Mouse (Mus musculus) myocyte (in vitro differentiated cells): ENCODE results near the gene Olfr286. TPM values are rescaled to one million over a fixed set of nuclear protein-coding genes. Genes with fewer than 3 reads are reported as not detected.

Experiments used
- H3K27me3 ChIP-seq: one replicate; pipeline ENCODE4 v1.6.1; 2011; ENCODE audit not compliant: control insufficient read depth, insufficient read depth, insufficient read length
- H3K36me3 ChIP-seq: one replicate; pipeline ENCODE4 v1.6.1; 2011; ENCODE audit not compliant: control insufficient read depth, insufficient read depth
- H3K4me2 ChIP-seq: one replicate; pipeline ENCODE4 v1.6.1; 2011; ENCODE audit warnings: low read depth, control low read depth
- H3K4me3 ChIP-seq: one replicate; pipeline ENCODE4 v1.5.1; 2011; ENCODE audit warnings: mild to moderate bottlenecking, control low read depth, moderate library complexity
- H3K79me2 ChIP-seq: one replicate; pipeline ENCODE4 v1.6.1; 2011; ENCODE audit not compliant: control insufficient read depth, insufficient read depth
- H3ac ChIP-seq: one replicate; pipeline ENCODE4 v1.6.1; 2011; ENCODE audit not compliant: control insufficient read depth, insufficient read length
- CEBPB ChIP-seq: IDR thresholded peaks from 2 replicates; pipeline ENCODE4 v1.6.1; 2011; ENCODE audit warnings: mild to moderate bottlenecking, moderate library complexity; ENCODE audit not compliant: poor library complexity, insufficient read depth, severe bottlenecking
- E2F4 ChIP-seq: IDR thresholded peaks from one replicate; pipeline ENCODE4 v1.6.1; 2011; ENCODE audit warnings: mild to moderate bottlenecking, control low read depth, moderate library complexity; ENCODE audit not compliant: insufficient read depth
- MAX ChIP-seq: IDR thresholded peaks from one replicate; pipeline ENCODE4 v1.6.1; 2011; ENCODE audit warnings: low read depth, mild to moderate bottlenecking, control low read depth
- MYOD1 ChIP-seq, 3 experiments: IDR thresholded peaks; one replicate each; pipeline ENCODE4 v1.6.1; 2011; ENCODE audit warnings: control low read depth in 2 of 3, low read depth in 2 of 3, mild to moderate bottlenecking in 2 of 3, moderate library complexity in 1 of 3; ENCODE audit not compliant: insufficient read length in 2 of 3, control insufficient read depth in 1 of 3
- MYOG ChIP-seq, 3 experiments: IDR thresholded peaks; one replicate each; pipeline ENCODE4 v1.6.1; 2011; ENCODE audit warnings: control low read depth in 2 of 3, low read depth in 2 of 3, mild to moderate bottlenecking in 2 of 3; ENCODE audit not compliant: insufficient read length in 2 of 3, control insufficient read depth in 1 of 3, insufficient read depth in 1 of 3
- POLR2A ChIP-seq: IDR thresholded peaks from one replicate; pipeline ENCODE4 v1.6.1; 2011; ENCODE audit warnings: low read depth, mild to moderate bottlenecking, control low read depth, moderate library complexity; ENCODE audit not compliant: insufficient read length
- POLR2AphosphoS2 ChIP-seq: IDR thresholded peaks from one replicate; pipeline ENCODE4 v1.6.1; 2011; ENCODE audit warnings: low read depth, control low read depth; ENCODE audit not compliant: insufficient read length
- REST ChIP-seq: IDR thresholded peaks from one replicate; pipeline ENCODE4 v1.6.1; 2011; ENCODE audit warnings: mild to moderate bottlenecking, control low read depth, moderate library complexity; ENCODE audit not compliant: insufficient read depth, insufficient read length
- SRF ChIP-seq: IDR thresholded peaks from one replicate; pipeline ENCODE4 v1.6.1; 2011; ENCODE audit warnings: low read depth; ENCODE audit not compliant: control insufficient read depth, insufficient read length
- TCF12 ChIP-seq: IDR thresholded peaks from one replicate; pipeline ENCODE4 v1.6.1; 2011; ENCODE audit warnings: mild to moderate bottlenecking, control low read depth; ENCODE audit not compliant: poor library complexity, insufficient read depth, severe bottlenecking
- TCF3 ChIP-seq: IDR thresholded peaks from one replicate; pipeline ENCODE4 v1.6.1; 2011; ENCODE audit warnings: low read depth, control low read depth; ENCODE audit not compliant: insufficient read length
- USF1 ChIP-seq: IDR thresholded peaks from one replicate; pipeline ENCODE4 v1.6.1; 2011; ENCODE audit warnings: low read depth, mild to moderate bottlenecking, control low read depth, moderate library complexity
- polyA plus RNA-seq: library from polyadenylated mRNA; unstranded; fragments of >200 nt; fragmentation: generic; extraction: Trizol; gene quantifications from one replicate; pipeline ENCODE4 v1.2.1, GENCODE M21; 2012; ENCODE audit warnings: missing spikeins

Gene Olfr286
- polyA plus RNA-seq, 1 experiment, result not detected

- peaks cover 10% of the 10 kb centered on the region for H3K27me3 ChIP-seq
- H3K4me2 ChIP-seq, result peak overlapping the region; percentile 90
- H3K4me3 ChIP-seq, result no peak overlapping the region
- no peaks in the 10 kb centered on the region for H3K36me3 ChIP-seq
- no peak for TF ChIP-seq TCF12
- TF ChIP-seq USF1, result no peak
- TF ChIP-seq MAX, result no peak
- TF ChIP-seq TCF3, result no peak
- TF ChIP-seq CEBPB, result no peak
- TF ChIP-seq E2F4, result no peak
- no peak for TF ChIP-seq POLR2A
- no peak for TF ChIP-seq REST
- TF ChIP-seq POLR2AphosphoS2, result no peak
- TF ChIP-seq SRF, result no peak
- TF ChIP-seq MYOD1 (IDR thresholded peaks at IDR 0.05; ENCODE audit: control insufficient read depth in 1 of 3, insufficient read length in 2 of 3, low read depth in 2 of 3), result no peak
- no peak for TF ChIP-seq MYOG (IDR thresholded peaks at IDR 0.05; ENCODE audit: control insufficient read depth in 1 of 3, insufficient read depth in 1 of 3, insufficient read length in 2 of 3, low read depth in 2 of 3)
- no peak overlapping the region for H3ac ChIP-seq
- no peaks in the 10 kb centered on the region for H3K79me2 ChIP-seq
These were observed 52.2 kb downstream of the Olfr286 start for GRCm38 (mm10) chr15:98181856-98182570.

- H3K79me2 ChIP-seq, result no peaks in the 10 kb centered on the region
- peak overlapping the region; percentile 15 for H3K4me3 ChIP-seq
- peak overlapping the region; percentile 90 for H3K4me2 ChIP-seq
- H3K36me3 ChIP-seq, result no peaks in the 10 kb centered on the region
- H3ac ChIP-seq, result no peak overlapping the region
- TF ChIP-seq POLR2A, result no peak
- TF ChIP-seq SRF, result no peak
- 0 out of 2 replicates have a peak, but pooled peaks have one; percentile 32 for TF ChIP-seq CEBPB
- TF ChIP-seq TCF12, result no peak
- no peak for TF ChIP-seq REST
- TF ChIP-seq E2F4, result no peak
- peak in 1 of 3 experiments; percentile 51 for TF ChIP-seq MYOD1 (IDR thresholded peaks at IDR 0.05; ENCODE audit: control insufficient read depth in 1 of 3, insufficient read length in 2 of 3, low read depth in 2 of 3)
- no peak for TF ChIP-seq TCF3
- no peak for TF ChIP-seq USF1
- TF ChIP-seq POLR2AphosphoS2, result no peak
- TF ChIP-seq MAX, result no peak
- peak in 1 of 3 experiments; percentile 27 for TF ChIP-seq MYOG (IDR thresholded peaks at IDR 0.05; ENCODE audit: control insufficient read depth in 1 of 3, insufficient read depth in 1 of 3, insufficient read length in 2 of 3, low read depth in 2 of 3)
- H3K27me3 ChIP-seq, result peaks cover 16% of the 10 kb centered on the region
These were observed 53.0 kb downstream of the Olfr286 start for GRCm38 (mm10) chr15:98181132-98181711.

GRCm38 (mm10) chr15:98180567-98181131 lies 53.6 kb downstream of the Olfr286 start:
- H3ac ChIP-seq, result no peak overlapping the region
- no peaks in the 10 kb centered on the region for H3K79me2 ChIP-seq
- H3K4me2 ChIP-seq, result peak overlapping the region; percentile 90
- H3K4me3 ChIP-seq, result peak overlapping the region; percentile 15
- H3K36me3 ChIP-seq, result no peaks in the 10 kb centered on the region
- no peak for TF ChIP-seq MAX
- no peak for TF ChIP-seq REST
- TF ChIP-seq MYOG (IDR thresholded peaks at IDR 0.05; ENCODE audit: control insufficient read depth in 1 of 3, insufficient read depth in 1 of 3, insufficient read length in 2 of 3, low read depth in 2 of 3), result no peak
- TF ChIP-seq CEBPB, result no peak
- TF ChIP-seq POLR2AphosphoS2, result no peak
- no peak for TF ChIP-seq TCF3
- no peak for TF ChIP-seq POLR2A
- TF ChIP-seq SRF, result no peak
- TF ChIP-seq USF1, result no peak
- TF ChIP-seq TCF12, result no peak
- TF ChIP-seq E2F4, result no peak
- TF ChIP-seq MYOD1 (IDR thresholded peaks at IDR 0.05; ENCODE audit: control insufficient read depth in 1 of 3, insufficient read length in 2 of 3, low read depth in 2 of 3), result no peak
- H3K27me3 ChIP-seq, result peaks cover 16% of the 10 kb centered on the region

GRCm38 (mm10) chr15:98177320-98177719 lies 56.9 kb downstream of the Olfr286 start:
- no peak for TF ChIP-seq USF1
- H3ac ChIP-seq, result no peak overlapping the region
- H3K36me3 ChIP-seq, result no peaks in the 10 kb centered on the region
- H3K4me3 ChIP-seq, result no peak overlapping the region
- H3K79me2 ChIP-seq, result no peaks in the 10 kb centered on the region
- H3K27me3 ChIP-seq, result peaks cover 31% of the 10 kb centered on the region
- H3K4me2 ChIP-seq, result no peak overlapping the region

Other genes with a start within 250 kb of the Olfr286 start
- 0.01 TPM for gene Col2a1, start 229.8 kb downstream of the Olfr286 start, polyA plus RNA-seq
- gene Pfkm, start 141.9 kb downstream of the Olfr286 start, polyA plus RNA-seq, result 401 TPM
- gene Senp1, start 140.7 kb downstream of the Olfr286 start, polyA plus RNA-seq, result 10.4 TPM
- 50.3 TPM for gene Asb8, start 68.8 kb downstream of the Olfr286 start, polyA plus RNA-seq
- gene Ccdc184, start 67.3 kb downstream of the Olfr286 start, polyA plus RNA-seq, result 0.05 TPM
- gene Olfr288, start 38.9 kb downstream of the Olfr286 start, polyA plus RNA-seq, result not detected
- gene Gm44579, start 13.5 kb downstream of the Olfr286 start, polyA plus RNA-seq, result not detected
- gene Olfr287, start 13.4 kb downstream of the Olfr286 start, polyA plus RNA-seq, result not detected
- gene H1fnt, start 22.8 kb upstream of the Olfr286 start, polyA plus RNA-seq, result not detected
- gene Zfp641, start 61.7 kb upstream of the Olfr286 start, polyA plus RNA-seq, result not detected
- not detected for gene Olfr285, start 82.9 kb upstream of the Olfr286 start, polyA plus RNA-seq
- gene Olfr284, start 106.5 kb upstream of the Olfr286 start, polyA plus RNA-seq, result not detected
- gene Olfr283, start 146.5 kb upstream of the Olfr286 start, polyA plus RNA-seq, result not detected
- not detected for gene Olfr282, start 196.8 kb upstream of the Olfr286 start, polyA plus RNA-seq
- gene Olfr281, start 218.1 kb upstream of the Olfr286 start, polyA plus RNA-seq, result not detected
- gene OR5BS1P, start 235.4 kb upstream of the Olfr286 start, polyA plus RNA-seq, result not detected
- not detected for gene Lalba, start 248.3 kb upstream of the Olfr286 start, polyA plus RNA-seq